Mouse (Mus musculus): ENCODE data around the gene Cfap74. TPM values are rescaled to one million over a fixed set of nuclear protein-coding genes. Genes with fewer than 3 reads are reported as not detected.

Cfap74 gene
- polyA plus RNA-seq, 1 experiment from 2014 or later, result 5.1 TPM

DNA sequence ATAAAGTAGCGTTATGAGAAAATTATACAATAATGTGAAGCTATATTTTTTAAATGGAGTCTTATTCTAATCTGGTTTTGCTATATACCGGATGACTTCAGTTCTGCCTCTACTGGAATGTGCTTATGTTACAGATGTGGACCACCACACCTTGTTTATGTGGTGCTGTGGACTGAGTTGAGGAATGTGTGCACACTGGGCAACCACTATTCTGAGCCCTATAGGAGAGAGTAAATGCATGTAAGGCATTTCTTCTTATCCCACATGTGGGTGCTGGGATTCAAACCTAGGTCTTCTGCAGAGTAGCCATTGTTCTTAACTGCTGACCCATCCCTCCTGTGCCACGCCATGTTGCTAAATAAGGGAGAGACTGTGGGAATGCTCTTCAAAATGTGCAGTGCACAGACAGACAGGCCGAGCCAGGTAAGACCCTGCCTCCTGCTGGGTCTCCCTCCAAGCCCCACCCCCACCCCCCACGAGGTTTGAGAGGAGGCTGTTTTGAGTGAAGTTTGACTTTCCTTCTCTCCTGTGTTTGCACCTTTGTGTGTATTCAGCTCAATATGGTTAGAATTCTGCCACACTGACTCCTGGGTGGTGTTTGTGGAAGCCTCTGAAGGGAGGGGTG is 96.8 kb downstream of the Cfap74 start:
- no peak for DNase-seq (ENCODE audit: low spot score)
- 86% methylated on average over 5 of the region's 5 CpGs for WGBS

DNA sequence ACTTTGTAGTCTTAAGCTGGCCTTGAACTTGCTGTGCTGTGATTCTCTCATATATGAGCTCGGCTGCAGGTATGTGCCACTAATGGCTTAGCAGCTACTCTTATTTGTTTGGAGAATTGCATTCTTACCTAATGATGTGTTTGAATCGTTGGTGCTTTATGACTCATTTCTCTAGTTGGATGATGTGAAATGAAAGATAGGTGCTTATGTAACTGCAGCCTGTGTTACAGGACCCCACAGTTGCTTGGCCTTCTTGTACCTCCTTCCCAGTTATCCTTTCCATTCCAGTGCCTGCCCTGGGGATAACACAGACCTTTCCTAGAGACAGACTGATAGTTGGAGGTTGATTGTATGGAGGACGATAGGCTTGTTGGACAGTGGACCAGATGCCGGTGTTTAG is 99.6 kb downstream of the Cfap74 start:
- WGBS, result 91% methylated on average over 4 of the region's 4 CpGs
- Histone ChIP-seq H3K4me3 (ENCODE audit: low read depth, low read length) (no peak overlapping the region), H3K9ac (ENCODE audit: low read length) (no peak overlapping the region), H3K27ac (replicated peaks; ENCODE audit: low read depth, low read length) (no peak overlapping the region), H3K4me1 (ENCODE audit: control insufficient read depth, insufficient read depth, low read length) (no peaks in the 10 kb centered on the region), H3K9me3 (ENCODE audit: control insufficient read depth, low read length) (no peaks in the 10 kb centered on the region), H3K27me3 (ENCODE audit: control insufficient read depth, insufficient read depth, low read length) (no peaks in the 10 kb centered on the region), H3K36me3 (ENCODE audit: control insufficient read depth, insufficient read depth, low read length) (no peaks in the 10 kb centered on the region), H3K4me2 (ENCODE audit: low read depth, severe bottlenecking) (no peak overlapping the region)
- ATAC-seq (ENCODE audit: insufficient number of reproducible peaks, low FRiP score, low TSS enrichment, low read depth), result no peak
- no peak for DNase-seq (ENCODE audit: low spot score)

More for the DNA sequence above, 96.8 kb downstream of the Cfap74 start:
- H3K27ac ChIP-seq (replicated peaks; ENCODE audit: low read depth, low read length), result no peak overlapping the region
- no peak overlapping the region for H3K4me2 ChIP-seq (ENCODE audit: low read depth, severe bottlenecking)
- H3K9me3 ChIP-seq (ENCODE audit: control insufficient read depth, low read length), result no peaks in the 10 kb centered on the region
- H3K27me3 ChIP-seq (ENCODE audit: control insufficient read depth, insufficient read depth, low read length), result no peaks in the 10 kb centered on the region
- H3K9ac ChIP-seq (ENCODE audit: low read length), result no peak overlapping the region
- H3K4me3 ChIP-seq (ENCODE audit: low read depth, low read length), result no peak overlapping the region
- H3K36me3 ChIP-seq (ENCODE audit: control insufficient read depth, insufficient read depth, low read length), result no peaks in the 10 kb centered on the region
- H3K4me1 ChIP-seq (ENCODE audit: control insufficient read depth, insufficient read depth, low read length), result no peaks in the 10 kb centered on the region
- ATAC-seq (ENCODE audit: insufficient number of reproducible peaks, low FRiP score, low TSS enrichment, low read depth), result no peak

DNA sequence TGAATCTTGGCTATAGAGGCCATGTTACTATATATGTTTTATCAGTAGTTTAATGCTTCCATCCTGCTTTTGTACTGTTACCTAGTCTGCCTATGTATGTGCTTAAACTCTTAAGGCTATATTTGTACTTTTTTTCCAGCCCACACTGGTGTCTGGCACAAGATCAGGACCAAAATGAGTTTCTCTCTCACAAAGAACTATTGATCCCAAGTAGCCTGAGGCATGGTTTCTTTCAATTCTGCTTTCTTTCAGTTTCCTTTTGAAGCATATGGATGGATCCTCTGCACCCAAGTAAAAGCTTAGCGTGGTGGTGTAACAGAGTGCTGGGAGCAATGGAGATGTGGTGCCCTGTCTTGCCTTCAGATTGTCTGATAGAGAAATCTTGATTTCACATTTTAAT is 102.0 kb downstream of the Cfap74 start:
- Histone ChIP-seq H3K9ac (ENCODE audit: low read length) (no peak overlapping the region), H3K36me3 (ENCODE audit: control insufficient read depth, insufficient read depth, low read length) (no peaks in the 10 kb centered on the region; the same call in 1 of the 2 replicates), H3K27me3 (ENCODE audit: control insufficient read depth, insufficient read depth, low read length) (no peaks in the 10 kb centered on the region), H3K4me3 (ENCODE audit: low read depth, low read length) (no peak overlapping the region), H3K27ac (replicated peaks; ENCODE audit: low read depth, low read length) (no peak overlapping the region), H3K4me1 (ENCODE audit: control insufficient read depth, insufficient read depth, low read length) (no peaks in the 10 kb centered on the region), H3K9me3 (ENCODE audit: control insufficient read depth, low read length) (no peaks in the 10 kb centered on the region), H3K4me2 (ENCODE audit: low read depth, severe bottlenecking) (no peak overlapping the region)
- no peak for DNase-seq (ENCODE audit: low spot score)
- 94% methylated on average over 1 of the region's 1 CpGs for WGBS
- no peak for ATAC-seq (ENCODE audit: insufficient number of reproducible peaks, low FRiP score, low TSS enrichment, low read depth)

DNA sequence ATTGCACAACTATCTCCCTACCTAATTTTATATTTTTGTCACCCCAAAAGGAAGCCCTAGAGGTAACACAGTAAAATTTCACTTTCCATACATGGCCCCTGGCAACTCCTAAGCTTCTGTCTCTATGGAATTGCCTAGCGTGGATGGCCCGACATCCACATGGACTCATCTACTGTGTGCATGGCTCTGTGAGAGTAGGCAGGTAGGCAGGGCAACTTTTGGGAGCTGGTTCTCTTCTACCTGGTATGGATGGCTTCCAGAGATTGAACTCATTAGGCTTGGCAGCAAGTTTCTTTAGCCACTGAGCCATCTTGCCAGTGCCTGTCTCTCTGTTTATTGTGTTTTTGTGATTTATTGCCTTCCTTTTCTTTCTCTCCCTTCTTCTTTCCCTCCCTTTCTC is 105.8 kb downstream of the Cfap74 start:
- no peaks in the 10 kb centered on the region; the same call in 1 of the 2 replicates for H3K36me3 ChIP-seq (ENCODE audit: control insufficient read depth, insufficient read depth, low read length)
- H3K27me3 ChIP-seq (ENCODE audit: control insufficient read depth, insufficient read depth, low read length), result no peaks in the 10 kb centered on the region
- H3K4me1 ChIP-seq (ENCODE audit: control insufficient read depth, insufficient read depth, low read length), result no peaks in the 10 kb centered on the region
- no peak for ATAC-seq (ENCODE audit: insufficient number of reproducible peaks, low FRiP score, low TSS enrichment, low read depth)
- no peak for DNase-seq (ENCODE audit: low spot score)
- 94% methylated on average over 2 of the region's 2 CpGs for WGBS
- no peaks in the 10 kb centered on the region for H3K9me3 ChIP-seq (ENCODE audit: control insufficient read depth, low read length)
- H3K4me2 ChIP-seq (ENCODE audit: low read depth, severe bottlenecking), result no peak overlapping the region
- H3K9ac ChIP-seq (ENCODE audit: low read length), result no peak overlapping the region
- H3K4me3 ChIP-seq (ENCODE audit: low read depth, low read length), result no peak overlapping the region
- H3K27ac ChIP-seq (replicated peaks; ENCODE audit: low read depth, low read length), result no peak overlapping the region

Other genes starting within 250 kb of the Cfap74 start
- gene Ski, start 186.6 kb upstream of the Cfap74 start, polyA plus RNA-seq (2014; fragmentation: Nextera tagmentation; extraction: Ambion mirVana), result 17.7 and 17.8 TPM in 2 replicates
- gene Faap20, start 159.4 kb upstream of the Cfap74 start, polyA plus RNA-seq (2014; fragmentation: Nextera tagmentation; extraction: Ambion mirVana), result 103 and 104 TPM in 2 replicates
- gene Prkcz, start 47.8 kb upstream of the Cfap74 start, polyA plus RNA-seq (2014; fragmentation: Nextera tagmentation; extraction: Ambion mirVana), result 6.3 and 9.3 TPM in 2 replicates
- 0.08 TPM in 1 of 2 replicates, not detected in the other for gene Gabrd, start 11.1 kb upstream of the Cfap74 start, polyA plus RNA-seq (2014; fragmentation: Nextera tagmentation; extraction: Ambion mirVana)
- not detected in 2 replicates for gene Tmem52, start 59.9 kb downstream of the Cfap74 start, polyA plus RNA-seq (2014; fragmentation: Nextera tagmentation; extraction: Ambion mirVana)
- gene Gnb1, start 82.2 kb downstream of the Cfap74 start, polyA plus RNA-seq (2014; fragmentation: Nextera tagmentation; extraction: Ambion mirVana), result 625 and 626 TPM in 2 replicates
- gene Nadk, start 153.2 kb downstream of the Cfap74 start, polyA plus RNA-seq (2014; fragmentation: Nextera tagmentation; extraction: Ambion mirVana), result 99.1 and 105 TPM in 2 replicates
- 16.1 and 16.4 TPM in 2 replicates for gene Slc35e2, start 192.2 kb downstream of the Cfap74 start, polyA plus RNA-seq (2014; fragmentation: Nextera tagmentation; extraction: Ambion mirVana)
- 69.4 and 79.9 TPM in 2 replicates for gene Cdk11b, start 215.7 kb downstream of the Cfap74 start, polyA plus RNA-seq (2014; fragmentation: Nextera tagmentation; extraction: Ambion mirVana)
- gene Gm10563, start 236.2 kb downstream of the Cfap74 start, polyA plus RNA-seq (2014; fragmentation: Nextera tagmentation; extraction: Ambion mirVana), result not detected in 2 replicates
- gene Mmp23, start 244.2 kb downstream of the Cfap74 start, polyA plus RNA-seq (2014; fragmentation: Nextera tagmentation; extraction: Ambion mirVana), result 11.3 and 12.2 TPM in 2 replicates

Data from limb, embryonic 11.5 days (tissue).